Mouse (Mus musculus): ENCODE results near the gene Aqp2. TPM values are rescaled to one million over a fixed set of nuclear protein-coding genes. Genes with fewer than 3 reads are reported as not detected.

Aqp2 gene
- polyA plus RNA-seq (2012; fragmentation: generic; extraction: Trizol): 0.18 TPM
- long read RNA-seq, experiment 1, partial matches to known transcripts: 1 of 2 reads
- long read RNA-seq, experiment 1, other reads (novel, unspliced or antisense): 1 of 2 reads
- long read RNA-seq, experiment 2: 0 reads

- TF ChIP-seq CTCF (IDR thresholded peaks at IDR 0.05; ENCODE audit: control insufficient read depth, insufficient read depth, insufficient read length) (no peak), MYOD1 (IDR thresholded peaks at IDR 0.05; ENCODE audit: control insufficient read depth, insufficient read length, low read depth) (no peak), FOSL1 (IDR thresholded peaks at IDR 0.05; ENCODE audit: insufficient read depth, low read length, poor library complexity, severe bottlenecking) (no peak), USF1 (IDR thresholded peaks at IDR 0.05; ENCODE audit: low read depth) (no peak), MYOG (IDR thresholded peaks at IDR 0.05; ENCODE audit: control insufficient read depth, extremely low read depth, insufficient read length) (no peak), MAX (IDR thresholded peaks at IDR 0.05) (no peak), CEBPB (IDR thresholded peaks at IDR 0.05; ENCODE audit: low read depth) (no peak)
- Histone ChIP-seq H3K79me3 (ENCODE audit: low read depth) (no peaks in the 10 kb centered on the region), H3ac (ENCODE audit: control insufficient read depth, insufficient read length, low read depth) (no peak within 1 kb of the TSS), H3K79me2 (ENCODE audit: control insufficient read depth, insufficient read depth) (no peaks in the 10 kb centered on the region), H3K36me3 (ENCODE audit: control insufficient read depth, insufficient read depth) (no peaks in the 10 kb centered on the region), H3K4me3 (ENCODE audit: insufficient read depth, poor library complexity, severe bottlenecking) (no peak within 1 kb of the TSS), H3K27me3 (ENCODE audit: control insufficient read depth, insufficient read depth, insufficient read length) (no peaks in the 10 kb centered on the region)
Measured at GRCm38 (mm10) chr15:99578802-99579485, at the start of gene Aqp2. Aqp2 (plus strand) TSS chr15:99579055.

DNA sequence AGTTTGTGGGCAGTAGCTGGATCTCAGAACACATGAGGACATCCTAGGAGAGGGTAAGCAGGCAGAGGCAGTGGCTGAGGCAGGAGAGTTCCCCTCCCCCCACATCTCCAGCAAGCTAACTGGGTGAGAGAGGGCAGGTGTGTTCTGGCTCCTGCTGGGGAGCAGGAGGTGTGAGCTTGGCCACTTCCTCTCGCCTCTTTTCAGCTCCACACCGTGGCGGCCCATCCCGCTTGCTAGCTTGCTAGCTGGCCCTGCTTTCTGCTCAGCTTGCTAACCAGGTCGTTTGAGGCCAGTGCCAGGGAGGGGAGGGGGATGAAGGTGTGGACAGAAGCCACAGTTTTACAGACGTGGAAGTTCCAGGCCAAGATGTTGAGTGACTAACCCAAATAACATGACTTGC, 47.7 kb upstream of the Aqp2 start:
- H3ac ChIP-seq (ENCODE audit: control insufficient read depth, insufficient read length, low read depth): no peak overlapping the region
- no peaks in the 10 kb centered on the region for H3K79me2 ChIP-seq (ENCODE audit: control insufficient read depth, insufficient read depth)

GRCm38 (mm10) chr15:99532023-99532422, 46.8 kb upstream of the Aqp2 start:
- H3K27me3 ChIP-seq (ENCODE audit: control insufficient read depth, insufficient read depth, insufficient read length): no peaks in the 10 kb centered on the region
- no peak overlapping the region for H3K4me3 ChIP-seq (ENCODE audit: insufficient read depth, poor library complexity, severe bottlenecking)
- H3K79me3 ChIP-seq (ENCODE audit: low read depth): no peaks in the 10 kb centered on the region
- H3ac ChIP-seq (ENCODE audit: control insufficient read depth, insufficient read length, low read depth): no peak overlapping the region
- no peak for TF ChIP-seq MYOD1 (IDR thresholded peaks at IDR 0.05; ENCODE audit: control insufficient read depth, insufficient read length, low read depth)
- no peak for TF ChIP-seq MAX (IDR thresholded peaks at IDR 0.05)
- no peak for TF ChIP-seq FOSL1 (IDR thresholded peaks at IDR 0.05; ENCODE audit: insufficient read depth, low read length, poor library complexity, severe bottlenecking)
- no peak for TF ChIP-seq CTCF (IDR thresholded peaks at IDR 0.05; ENCODE audit: control insufficient read depth, insufficient read depth, insufficient read length)
- no peak for TF ChIP-seq MYOG (IDR thresholded peaks at IDR 0.05; ENCODE audit: control insufficient read depth, extremely low read depth, insufficient read length)
- TF ChIP-seq CEBPB (IDR thresholded peaks at IDR 0.05; ENCODE audit: low read depth): no peak
- no peak for TF ChIP-seq USF1 (IDR thresholded peaks at IDR 0.05; ENCODE audit: low read depth)
- H3K79me2 ChIP-seq (ENCODE audit: control insufficient read depth, insufficient read depth): no peaks in the 10 kb centered on the region
- no peaks in the 10 kb centered on the region for H3K36me3 ChIP-seq (ENCODE audit: control insufficient read depth, insufficient read depth)

More for the DNA sequence above, 47.7 kb upstream of the Aqp2 start:
- no peaks in the 10 kb centered on the region for H3K27me3 ChIP-seq (ENCODE audit: control insufficient read depth, insufficient read depth, insufficient read length)
- H3K79me3 ChIP-seq (ENCODE audit: low read depth): no peaks in the 10 kb centered on the region
- TF ChIP-seq CEBPB (IDR thresholded peaks at IDR 0.05; ENCODE audit: low read depth): no peak
- no peak for TF ChIP-seq CTCF (IDR thresholded peaks at IDR 0.05; ENCODE audit: control insufficient read depth, insufficient read depth, insufficient read length)
- no peak for TF ChIP-seq MAX (IDR thresholded peaks at IDR 0.05)
- H3K4me3 ChIP-seq (ENCODE audit: insufficient read depth, poor library complexity, severe bottlenecking): no peak overlapping the region
- no peaks in the 10 kb centered on the region for H3K36me3 ChIP-seq (ENCODE audit: control insufficient read depth, insufficient read depth)

DNA sequence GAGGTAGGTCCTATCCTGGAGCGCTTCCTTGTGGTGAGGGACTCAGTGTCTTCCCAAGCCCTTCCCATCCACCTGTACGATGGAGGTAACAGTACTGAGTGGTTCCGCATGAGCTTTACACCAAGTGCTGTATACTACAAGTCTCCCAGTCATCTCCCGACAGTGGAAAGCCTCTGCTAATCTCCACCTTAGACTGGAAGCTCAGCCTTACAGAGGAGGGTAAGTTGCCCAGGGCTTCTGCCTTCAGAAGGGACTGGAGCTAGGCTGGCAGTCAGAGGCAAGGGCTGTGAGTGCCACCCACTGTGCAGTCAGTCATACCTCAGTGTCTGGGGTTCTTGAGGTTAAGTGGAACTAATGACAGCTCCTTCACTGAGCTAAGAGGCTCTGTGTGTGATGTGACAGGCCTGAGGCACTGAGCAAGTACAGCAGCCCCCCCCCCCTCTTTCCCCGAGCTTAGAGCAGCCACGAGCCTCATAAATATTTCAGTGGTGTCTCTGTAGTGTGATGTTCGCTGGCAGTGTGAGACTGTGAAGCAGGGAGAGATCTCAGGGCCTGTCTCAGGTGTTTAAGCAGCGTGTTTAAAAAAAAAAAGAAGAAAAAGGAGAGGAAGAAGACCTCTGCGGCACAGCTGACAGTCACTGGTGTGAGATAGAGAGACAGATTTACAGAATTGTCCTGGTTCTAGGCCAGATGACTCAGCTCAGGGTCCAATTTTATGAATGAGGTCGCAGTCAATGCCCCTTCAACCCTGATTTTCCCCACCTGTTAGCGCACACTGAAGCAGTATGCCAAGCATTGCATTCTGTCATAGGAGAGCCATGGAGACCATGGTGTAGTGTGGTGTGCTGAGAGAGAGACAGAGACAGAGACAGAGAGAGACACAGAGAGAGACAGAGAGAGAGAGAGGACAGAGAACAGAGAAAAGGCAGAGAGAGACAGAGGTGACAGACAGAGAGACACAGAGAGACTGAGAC, 41.7 kb upstream of the Aqp2 start:
- Histone ChIP-seq H3K27me3 (ENCODE audit: control insufficient read depth, insufficient read depth, insufficient read length) (no peaks in the 10 kb centered on the region), H3K36me3 (ENCODE audit: control insufficient read depth, insufficient read depth) (no peaks in the 10 kb centered on the region), H3K79me2 (ENCODE audit: control insufficient read depth, insufficient read depth) (no peaks in the 10 kb centered on the region), H3K4me3 (ENCODE audit: insufficient read depth, poor library complexity, severe bottlenecking) (no peak overlapping the region), H3K79me3 (ENCODE audit: low read depth) (no peaks in the 10 kb centered on the region), H3ac (ENCODE audit: control insufficient read depth, insufficient read length, low read depth) (no peak overlapping the region)
- TF ChIP-seq MYOD1 (IDR thresholded peaks at IDR 0.05; ENCODE audit: control insufficient read depth, insufficient read length, low read depth) (peak; percentile 58), CEBPB (IDR thresholded peaks at IDR 0.05; ENCODE audit: low read depth) (no peak)

DNA sequence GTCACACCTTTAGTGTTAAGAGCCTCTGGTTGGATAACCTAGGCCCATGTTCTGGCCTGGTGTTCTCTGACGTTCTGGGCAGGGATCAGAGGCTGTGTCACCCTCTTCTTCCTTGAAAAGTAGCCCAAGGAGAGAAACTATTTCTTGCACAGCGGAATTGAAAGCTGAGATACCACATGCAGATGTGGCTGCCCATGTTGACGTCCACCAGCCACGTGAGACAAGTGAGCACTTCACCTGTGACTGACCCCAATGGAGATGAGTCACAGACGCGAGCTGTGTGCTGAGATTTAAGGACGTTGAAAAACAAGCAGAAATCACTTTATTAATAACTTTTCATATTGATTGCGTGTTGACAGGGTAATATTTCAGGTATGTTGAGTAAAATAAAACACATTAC, 39.0 kb upstream of the Aqp2 start:
- TF ChIP-seq FOSL1 (IDR thresholded peaks at IDR 0.05; ENCODE audit: insufficient read depth, low read length, poor library complexity, severe bottlenecking) (no peak), USF1 (IDR thresholded peaks at IDR 0.05; ENCODE audit: low read depth) (no peak), MYOG (IDR thresholded peaks at IDR 0.05; ENCODE audit: control insufficient read depth, extremely low read depth, insufficient read length) (no peak), MYOD1 (IDR thresholded peaks at IDR 0.05; ENCODE audit: control insufficient read depth, insufficient read length, low read depth) (no peak), CEBPB (IDR thresholded peaks at IDR 0.05; ENCODE audit: low read depth) (no peak), MAX (IDR thresholded peaks at IDR 0.05) (no peak), CTCF (IDR thresholded peaks at IDR 0.05; ENCODE audit: control insufficient read depth, insufficient read depth, insufficient read length) (no peak)
- Histone ChIP-seq H3K79me3 (ENCODE audit: low read depth) (no peaks in the 10 kb centered on the region), H3ac (ENCODE audit: control insufficient read depth, insufficient read length, low read depth) (no peak overlapping the region), H3K4me3 (ENCODE audit: insufficient read depth, poor library complexity, severe bottlenecking) (no peak overlapping the region), H3K27me3 (ENCODE audit: control insufficient read depth, insufficient read depth, insufficient read length) (no peaks in the 10 kb centered on the region), H3K36me3 (ENCODE audit: control insufficient read depth, insufficient read depth) (no peaks in the 10 kb centered on the region), H3K79me2 (ENCODE audit: control insufficient read depth, insufficient read depth) (no peaks in the 10 kb centered on the region)

All from C2C12 (cell line).